Mouse (Mus musculus) forebrain, postnatal 0 days (tissue): Measurements from ENCODE around the gene Atxn7l3. TPM values are rescaled to one million over a fixed set of nuclear protein-coding genes. Genes with fewer than 3 reads are reported as not detected.

Experiments
- ATAC-seq: fragments of 200-750 bp; cut with Nextera tagmentation; 2 replicates; pipeline ENCODE4 v1.8.0; 2017; ENCODE audit warnings: mild to moderate bottlenecking, moderate library complexity
- DNase-seq: peaks from one replicate; pipeline ENCODE4 v3.0.0-alpha.2; 2015
- H3K27ac ChIP-seq: fragments of 300-500 bp; sonication (generic); 2 replicates; pipeline ENCODE4 v1.5.1; 2014; ENCODE audit warnings: low read depth, mild to moderate bottlenecking, antibody characterized with exemption, low read length, moderate library complexity, mixed read lengths
- H3K27me3 ChIP-seq: fragments of 300-500 bp; sonication (generic); 2 replicates; pipeline ENCODE4 v1.6.1; 2014; ENCODE audit warnings: mild to moderate bottlenecking, low read length, mixed read lengths; ENCODE audit not compliant: insufficient read depth
- H3K36me3 ChIP-seq: fragments of 300-500 bp; sonication (generic); 2 replicates; pipeline ENCODE4 v1.6.1; 2014; ENCODE audit warnings: mild to moderate bottlenecking, moderate library complexity; ENCODE audit not compliant: insufficient read depth
- H3K4me1 ChIP-seq: fragments of 300-500 bp; sonication (generic); 2 replicates; pipeline ENCODE4 v1.6.1; 2014; ENCODE audit warnings: antibody characterized with exemption; ENCODE audit not compliant: insufficient read depth
- H3K4me2 ChIP-seq: fragments of 300-500 bp; sonication (generic); 2 replicates; pipeline ENCODE4 v1.6.1; 2014; ENCODE audit warnings: low read depth, mild to moderate bottlenecking, moderate library complexity
- H3K4me3 ChIP-seq: fragments of 300-500 bp; sonication (generic); 2 replicates; pipeline ENCODE4 v1.5.1; 2014; ENCODE audit warnings: low read depth, low read length, mixed read lengths
- H3K9ac ChIP-seq: fragments of 300-500 bp; sonication (generic); 2 replicates; pipeline ENCODE4 v1.6.1; 2014; ENCODE audit warnings: mild to moderate bottlenecking
- H3K9me3 ChIP-seq: fragments of 300-500 bp; sonication (generic); 2 replicates; pipeline ENCODE4 v1.6.1; 2016; ENCODE audit warnings: low read length
- CTCF ChIP-seq: sonication (generic); IDR thresholded peaks from 2 replicates; pipeline ENCODE4 v1.5.1; 2016; ENCODE audit warnings: antibody characterized with exemption, control low read depth, low read depth
- WGBS: fragments of 180-500 bp; shearing (Covaris S2); extraction: QIAGEN DNeasy Blood & Tissue Kit; methylation state at CpG from one replicate; pipeline ENCODE4 v1.1.7; 2014; 5-methylcytosine and 5-hydroxymethylcytosine counted together
- polyA plus RNA-seq: library from polyadenylated mRNA; unstranded; fragments of >200 nt; fragmentation: Nextera tagmentation; extraction: Ambion mirVana; gene quantifications from 2 replicates; pipeline ENCODE4 v1.2.1, GENCODE M21; 2015
- total RNA-seq: library from RNA; depleted of rRNA; stranded (reverse); fragments of >200 nt; gene quantifications from 2 replicates; pipeline ENCODE4 v1.2.3, GENCODE M21; 2014; rRNA removed

Atxn7l3 gene
- total and polyA plus RNA-seq, 2 experiments from 2014 or later = 26.2 to 167 TPM

GRCm38 (mm10) chr11:102241246-102241645 lies 55.2 kb downstream of the Atxn7l3 start:
- peaks cover 6% of the 10 kb centered on the region; the same call in 1 of the 2 replicates for H3K4me1 ChIP-seq
- H3K4me3 ChIP-seq = no peak overlapping the region
- no peaks in the 10 kb centered on the region for H3K9me3 ChIP-seq
- no peaks in the 10 kb centered on the region for H3K27me3 ChIP-seq
- no peak overlapping the region for H3K4me2 ChIP-seq
- H3K9ac ChIP-seq = no peak overlapping the region
- no peak for TF ChIP-seq CTCF
- no peak for DNase-seq
- H3K36me3 ChIP-seq = no peaks in the 10 kb centered on the region
- WGBS = 90% methylated on average over 5 of the region's 5 CpGs
- no peak for ATAC-seq
- no peak overlapping the region for H3K27ac ChIP-seq

GRCm38 (mm10) chr11:102240636-102241035 lies 55.8 kb downstream of the Atxn7l3 start:
- Histone ChIP-seq H3K27ac (no peak overlapping the region), H3K9ac (no peak overlapping the region), H3K9me3 (no peaks in the 10 kb centered on the region), H3K36me3 (no peaks in the 10 kb centered on the region), H3K4me3 (no peak overlapping the region), H3K4me2 (no peak overlapping the region), H3K4me1 (peaks cover 4% of the 10 kb centered on the region; the same call in 1 of the 2 replicates), H3K27me3 (no peaks in the 10 kb centered on the region)
- DNase-seq = no peak
- no peak for ATAC-seq
- 88% methylated on average over 6 of the region's 6 CpGs for WGBS
- no peak for TF ChIP-seq CTCF

Other genes with a start within 250 kb of the Atxn7l3 start
- gene Mpp2, start 208.1 kb downstream of the Atxn7l3 start, total RNA-seq = 27.3 and 28.3 TPM in 2 replicates
- gene Mpp2, start 208.1 kb downstream of the Atxn7l3 start, polyA plus RNA-seq = 14.1 and 21.4 TPM in 2 replicates
- not detected in 2 replicates for gene Ppy, start 195.3 kb downstream of the Atxn7l3 start, total RNA-seq
- gene Ppy, start 195.3 kb downstream of the Atxn7l3 start, polyA plus RNA-seq = not detected in 2 replicates
- gene Pyy, start 188.8 kb downstream of the Atxn7l3 start, total RNA-seq = not detected in 2 replicates
- not detected in 2 replicates for gene Pyy, start 188.8 kb downstream of the Atxn7l3 start, polyA plus RNA-seq
- gene Nags, start 151.1 kb downstream of the Atxn7l3 start, total RNA-seq = 0.14 and 0.15 TPM in 2 replicates
- gene Nags, start 151.1 kb downstream of the Atxn7l3 start, polyA plus RNA-seq = 0.28 and 0.35 TPM in 2 replicates
- gene Tmem101, start 140.2 kb downstream of the Atxn7l3 start, total RNA-seq = 42.1 and 44.4 TPM in 2 replicates
- gene Tmem101, start 140.2 kb downstream of the Atxn7l3 start, polyA plus RNA-seq = 34.1 and 38.2 TPM in 2 replicates
- gene Lsm12, start 111.3 kb downstream of the Atxn7l3 start, total RNA-seq = 76.7 and 86.4 TPM in 2 replicates
- 145 and 154 TPM in 2 replicates for gene Lsm12, start 111.3 kb downstream of the Atxn7l3 start, polyA plus RNA-seq
- gene G6pc3, start 107.0 kb downstream of the Atxn7l3 start, total RNA-seq = 27.3 and 32.1 TPM in 2 replicates
- 27.4 and 32.0 TPM in 2 replicates for gene G6pc3, start 107.0 kb downstream of the Atxn7l3 start, polyA plus RNA-seq
- 170 and 209 TPM in 2 replicates for gene Hdac5, start 66.5 kb downstream of the Atxn7l3 start, total RNA-seq
- 67.1 and 69.4 TPM in 2 replicates for gene Hdac5, start 66.5 kb downstream of the Atxn7l3 start, polyA plus RNA-seq
- 0.62 and 1.0 TPM in 2 replicates for gene BC030867, start 47.7 kb downstream of the Atxn7l3 start, total RNA-seq
- gene BC030867, start 47.7 kb downstream of the Atxn7l3 start, polyA plus RNA-seq = 1.5 and 1.6 TPM in 2 replicates
- 0.54 and 1.4 TPM in 2 replicates for gene Asb16, start 27.9 kb downstream of the Atxn7l3 start, total RNA-seq
- gene Asb16, start 27.9 kb downstream of the Atxn7l3 start, polyA plus RNA-seq = 0.11 TPM in 1 of 2 replicates, not detected in the other
- gene Tmub2, start 11.7 kb downstream of the Atxn7l3 start, total RNA-seq = 72.5 and 77.4 TPM in 2 replicates
- 63.0 and 67.0 TPM in 2 replicates for gene Tmub2, start 11.7 kb downstream of the Atxn7l3 start, polyA plus RNA-seq
- 94.3 and 109 TPM in 2 replicates for gene Ubtf, start 23.1 kb upstream of the Atxn7l3 start, total RNA-seq
- gene Ubtf, start 23.1 kb upstream of the Atxn7l3 start, polyA plus RNA-seq = 73.2 and 78.7 TPM in 2 replicates
- 0.24 and 1.2 TPM in 2 replicates for gene Slc4a1, start 69.6 kb upstream of the Atxn7l3 start, total RNA-seq
- gene Slc4a1, start 69.6 kb upstream of the Atxn7l3 start, polyA plus RNA-seq = 0.50 and 0.68 TPM in 2 replicates
- gene Rundc3a, start 96.8 kb upstream of the Atxn7l3 start, total RNA-seq = 306 and 418 TPM in 2 replicates
- 118 and 121 TPM in 2 replicates for gene Rundc3a, start 96.8 kb upstream of the Atxn7l3 start, polyA plus RNA-seq
- 96.3 and 114 TPM in 2 replicates for gene Slc25a39, start 111.3 kb upstream of the Atxn7l3 start, total RNA-seq
- gene Slc25a39, start 111.3 kb upstream of the Atxn7l3 start, polyA plus RNA-seq = 120 and 129 TPM in 2 replicates
- gene Grn, start 133.7 kb upstream of the Atxn7l3 start, total RNA-seq = 49.5 and 66.2 TPM in 2 replicates
- 72.3 and 86.6 TPM in 2 replicates for gene Grn, start 133.7 kb upstream of the Atxn7l3 start, polyA plus RNA-seq
- gene Fam171a2, start 151.1 kb upstream of the Atxn7l3 start, total RNA-seq = 351 and 361 TPM in 2 replicates
- 26.2 and 26.9 TPM in 2 replicates for gene Fam171a2, start 151.1 kb upstream of the Atxn7l3 start, polyA plus RNA-seq
- gene Itga2b, start 173.5 kb upstream of the Atxn7l3 start, total RNA-seq = 2.2 and 3.7 TPM in 2 replicates
- 8.7 and 12.4 TPM in 2 replicates for gene Itga2b, start 173.5 kb upstream of the Atxn7l3 start, polyA plus RNA-seq